Mouse (Mus musculus): ENCODE results near the gene Sh2d6. TPM values are rescaled to one million over a fixed set of nuclear protein-coding genes. Genes with fewer than 3 reads are reported as not detected.
"Not testable (repeated sequence)": the region's sequence is repeated elsewhere in the genome, so short reads cannot be mapped to it uniquely, and the experiment has no call there.

Sh2d6 gene
- polyA plus RNA-seq, 1 experiment from 2014 or later, result not detected

- ATAC-seq (ENCODE audit: low read depth) (no peak), DNase-seq (ENCODE audit: low spot score) (no peak)
- 68% methylated on average over 4 of the region's 4 CpGs for WGBS
- H3K27ac ChIP-seq (replicated peaks; ENCODE audit: low read depth, low read length), result no peak overlapping the region
- H3K4me1 ChIP-seq (ENCODE audit: control insufficient read depth, insufficient read depth, low read length), result no peaks in the 10 kb centered on the region
- no peak overlapping the region for H3K4me2 ChIP-seq (ENCODE audit: low read depth, low read length)
- no peaks in the 10 kb centered on the region for H3K36me3 ChIP-seq (ENCODE audit: control insufficient read depth, insufficient read depth, low read length)
- H3K9me3 ChIP-seq (ENCODE audit: control insufficient read depth, low read length), result no peaks in the 10 kb centered on the region
- no peak overlapping the region for H3K9ac ChIP-seq (ENCODE audit: low read depth, low read length)
- no peak overlapping the region for H3K4me3 ChIP-seq (ENCODE audit: low read depth, low read length)
- no peaks in the 10 kb centered on the region for H3K27me3 ChIP-seq (replicated peaks; ENCODE audit: control insufficient read depth, insufficient read depth, low read length)
Measured at GRCm38 (mm10) chr6:72484887-72485286, 36.6 kb downstream of the Sh2d6 start.

- Histone ChIP-seq H3K27me3 (replicated peaks; ENCODE audit: control insufficient read depth, insufficient read depth, low read length) (no peaks in the 10 kb centered on the region), H3K27ac (replicated peaks; ENCODE audit: low read depth, low read length) (no peak overlapping the region), H3K9me3 (ENCODE audit: control insufficient read depth, low read length) (no peaks in the 10 kb centered on the region), H3K9ac (ENCODE audit: low read depth, low read length) (no peak overlapping the region), H3K4me3 (ENCODE audit: low read depth, low read length) (no peak overlapping the region), H3K36me3 (ENCODE audit: control insufficient read depth, insufficient read depth, low read length) (no peaks in the 10 kb centered on the region), H3K4me2 (ENCODE audit: low read depth, low read length) (no peak overlapping the region), H3K4me1 (ENCODE audit: control insufficient read depth, insufficient read depth, low read length) (no peaks in the 10 kb centered on the region)
- DNase-seq (ENCODE audit: low spot score) (no peak), ATAC-seq (ENCODE audit: low read depth) (no peak)
- WGBS, result 71% methylated on average over 2 of the region's 2 CpGs
Measured at GRCm38 (mm10) chr6:72482156-72482555, 39.4 kb downstream of the Sh2d6 start.

GRCm38 (mm10) chr6:72480422-72480702 is 41.1 kb downstream of the Sh2d6 start:
- WGBS, result 86% methylated on average over 2 of the region's 2 CpGs
- Histone ChIP-seq H3K9me3 (ENCODE audit: control insufficient read depth, low read length) (no peaks in the 10 kb centered on the region), H3K4me3 (ENCODE audit: low read depth, low read length) (no peak overlapping the region), H3K4me2 (ENCODE audit: low read depth, low read length) (no peak overlapping the region), H3K27ac (replicated peaks; ENCODE audit: low read depth, low read length) (no peak overlapping the region), H3K4me1 (ENCODE audit: control insufficient read depth, insufficient read depth, low read length) (no peaks in the 10 kb centered on the region), H3K9ac (ENCODE audit: low read depth, low read length) (no peak overlapping the region), H3K27me3 (replicated peaks; ENCODE audit: control insufficient read depth, insufficient read depth, low read length) (no peaks in the 10 kb centered on the region), H3K36me3 (ENCODE audit: control insufficient read depth, insufficient read depth, low read length) (no peaks in the 10 kb centered on the region)
- DNase-seq (ENCODE audit: low spot score), result no peak
- ATAC-seq (ENCODE audit: low read depth), result no peak

- Histone ChIP-seq H3K4me3 (ENCODE audit: low read depth, low read length) (no peak overlapping the region), H3K9ac (ENCODE audit: low read depth, low read length) (no peak overlapping the region), H3K9me3 (ENCODE audit: control insufficient read depth, low read length) (no peaks in the 10 kb centered on the region), H3K27ac (replicated peaks; ENCODE audit: low read depth, low read length) (no peak overlapping the region), H3K36me3 (ENCODE audit: control insufficient read depth, insufficient read depth, low read length) (no peaks in the 10 kb centered on the region), H3K4me1 (ENCODE audit: control insufficient read depth, insufficient read depth, low read length) (no peaks in the 10 kb centered on the region), H3K27me3 (replicated peaks; ENCODE audit: control insufficient read depth, insufficient read depth, low read length) (no peaks in the 10 kb centered on the region), H3K4me2 (ENCODE audit: low read depth, low read length) (no peak overlapping the region)
- DNase-seq (ENCODE audit: low spot score) (no peak), ATAC-seq (ENCODE audit: low read depth) (no peak)
- 90% methylated on average over 12 of the region's 12 CpGs for WGBS
Measured at GRCm38 (mm10) chr6:72479645-72480421, 41.7 kb downstream of the Sh2d6 start.

- H3K9ac ChIP-seq (ENCODE audit: low read depth, low read length); DNase-seq (ENCODE audit: low spot score); H3K9me3 ChIP-seq (ENCODE audit: control insufficient read depth, low read length); H3K4me2 ChIP-seq (ENCODE audit: low read depth, low read length); H3K27me3 ChIP-seq (replicated peaks; ENCODE audit: control insufficient read depth, insufficient read depth, low read length); H3K4me3 ChIP-seq (ENCODE audit: low read depth, low read length); ATAC-seq (ENCODE audit: low read depth); H3K36me3 ChIP-seq (ENCODE audit: control insufficient read depth, insufficient read depth, low read length); H3K27ac ChIP-seq (replicated peaks; ENCODE audit: low read depth, low read length); H3K4me1 ChIP-seq (ENCODE audit: control insufficient read depth, insufficient read depth, low read length): not testable (repeated sequence)
- WGBS, result 77% methylated on average over 3 of the region's 3 CpGs
Measured at GRCm38 (mm10) chr6:72478691-72479090, 42.8 kb downstream of the Sh2d6 start.

GRCm38 (mm10) chr6:72477621-72478020 is 43.9 kb downstream of the Sh2d6 start:
- no peak overlapping the region for H3K4me3 ChIP-seq (ENCODE audit: low read depth, low read length)
- no peaks in the 10 kb centered on the region for H3K9me3 ChIP-seq (ENCODE audit: control insufficient read depth, low read length)

GRCm38 (mm10) chr6:72476836-72477235 is 44.7 kb downstream of the Sh2d6 start:
- H3K27ac ChIP-seq (replicated peaks; ENCODE audit: low read depth, low read length), result no peak overlapping the region
- H3K36me3 ChIP-seq (ENCODE audit: control insufficient read depth, insufficient read depth, low read length), result no peaks in the 10 kb centered on the region
- peaks cover 4% of the 10 kb centered on the region for H3K4me1 ChIP-seq (ENCODE audit: control insufficient read depth, insufficient read depth, low read length)
- no peak overlapping the region for H3K4me2 ChIP-seq (ENCODE audit: low read depth, low read length)
- H3K9me3 ChIP-seq (ENCODE audit: control insufficient read depth, low read length), result no peaks in the 10 kb centered on the region
- H3K27me3 ChIP-seq (replicated peaks; ENCODE audit: control insufficient read depth, insufficient read depth, low read length), result no peaks in the 10 kb centered on the region
- WGBS, result 91% methylated on average over 5 of the region's 5 CpGs
- DNase-seq (ENCODE audit: low spot score) (no peak), ATAC-seq (ENCODE audit: low read depth) (no peak)
- no peak overlapping the region for H3K4me3 ChIP-seq (ENCODE audit: low read depth, low read length)
- H3K9ac ChIP-seq (ENCODE audit: low read depth, low read length), result no peak overlapping the region

More at GRCm38 (mm10) chr6:72477621-72478020, 43.9 kb downstream of the Sh2d6 start:
- H3K27ac ChIP-seq (replicated peaks; ENCODE audit: low read depth, low read length), result no peak overlapping the region
- H3K36me3 ChIP-seq (ENCODE audit: control insufficient read depth, insufficient read depth, low read length), result no peaks in the 10 kb centered on the region
- H3K27me3 ChIP-seq (replicated peaks; ENCODE audit: control insufficient read depth, insufficient read depth, low read length), result no peaks in the 10 kb centered on the region
- ATAC-seq (ENCODE audit: low read depth), result no peak
- WGBS, result 91% methylated on average over 3 of the region's 3 CpGs
- no peak overlapping the region for H3K9ac ChIP-seq (ENCODE audit: low read depth, low read length)
- peaks cover 4% of the 10 kb centered on the region for H3K4me1 ChIP-seq (ENCODE audit: control insufficient read depth, insufficient read depth, low read length)
- no peak for DNase-seq (ENCODE audit: low spot score)
- H3K4me2 ChIP-seq (ENCODE audit: low read depth, low read length), result no peak overlapping the region

- DNase-seq (ENCODE audit: low spot score) (no peak), ATAC-seq (ENCODE audit: low read depth) (no peak)
- no peak overlapping the region for H3K4me3 ChIP-seq (ENCODE audit: low read depth, low read length)
- H3K9me3 ChIP-seq (ENCODE audit: control insufficient read depth, low read length), result no peaks in the 10 kb centered on the region
- no peak overlapping the region for H3K27ac ChIP-seq (replicated peaks; ENCODE audit: low read depth, low read length)
- no peak overlapping the region for H3K9ac ChIP-seq (ENCODE audit: low read depth, low read length)
- H3K36me3 ChIP-seq (ENCODE audit: control insufficient read depth, insufficient read depth, low read length), result no peaks in the 10 kb centered on the region
- peaks cover 4% of the 10 kb centered on the region for H3K4me1 ChIP-seq (ENCODE audit: control insufficient read depth, insufficient read depth, low read length)
- H3K27me3 ChIP-seq (replicated peaks; ENCODE audit: control insufficient read depth, insufficient read depth, low read length), result no peaks in the 10 kb centered on the region
- no peak overlapping the region for H3K4me2 ChIP-seq (ENCODE audit: low read depth, low read length)
- WGBS, result 77% methylated on average over 4 of the region's 4 CpGs
Measured at GRCm38 (mm10) chr6:72475221-72475985, 46.1 kb downstream of the Sh2d6 start.
